Mouse (Mus musculus) cerebellum, adult 11 months (tissue): ENCODE results near the gene Slc27a1.

Source experiments
- DNase-seq: peaks from one replicate; pipeline ENCODE4 v3.0.0; 2022

The Slc27a1 gene

GRCm38 (mm10) chr8:71588762-71589161 lies 20.1 kb downstream of the Slc27a1 start:
- no peak for DNase-seq

GRCm38 (mm10) chr8:71591017-71591416 lies 22.3 kb downstream of the Slc27a1 start:
- DNase-seq, result no peak

GRCm38 (mm10) chr8:71591471-71592373 lies 23.0 kb downstream of the Slc27a1 start, which contains the start of gene Pgls:
Gene Pgls, plus strand, starts transcription at chr8:71592176.
- DNase-seq, result peak; percentile 96

GRCm38 (mm10) chr8:71592374-71593170 lies 23.9 kb downstream of the Slc27a1 start:
- peak; percentile 89 for DNase-seq

- DNase-seq, result no peak
These were observed 25.1 kb downstream of the Slc27a1 start for GRCm38 (mm10) chr8:71593556-71594323.

GRCm38 (mm10) chr8:71594324-71594722 lies 25.6 kb downstream of the Slc27a1 start:
- DNase-seq, result no peak

GRCm38 (mm10) chr8:71595862-71596261 lies 27.2 kb downstream of the Slc27a1 start:
- peak; percentile 91 for DNase-seq

GRCm38 (mm10) chr8:71596384-71596783 lies 27.7 kb downstream of the Slc27a1 start:
- no peak for DNase-seq

GRCm38 (mm10) chr8:71596798-71597197 lies 28.1 kb downstream of the Slc27a1 start:
- no peak for DNase-seq

- no peak for DNase-seq
These were observed 28.8 kb downstream of the Slc27a1 start, which contains the start of gene Fam129c for GRCm38 (mm10) chr8:71597451-71597850. Gene Fam129c, plus strand, starts transcription at chr8:71597648.

- DNase-seq, result no peak
These were observed 29.7 kb downstream of the Slc27a1 start for GRCm38 (mm10) chr8:71598375-71598774.

GRCm38 (mm10) chr8:71598841-71599240 lies 30.2 kb downstream of the Slc27a1 start:
- no peak for DNase-seq

- DNase-seq, result no peak
These were observed 33.4 kb downstream of the Slc27a1 start for GRCm38 (mm10) chr8:71601939-71602665.

GRCm38 (mm10) chr8:71602666-71603334 lies 34.1 kb downstream of the Slc27a1 start:
- DNase-seq, result no peak

GRCm38 (mm10) chr8:71604021-71604420 lies 35.3 kb downstream of the Slc27a1 start:
- no peak for DNase-seq

GRCm38 (mm10) chr8:71610822-71611651 lies 42.4 kb downstream of the Slc27a1 start, which contains the start of gene Colgalt1:
Gene Colgalt1, plus strand, starts transcription at chr8:71610998.
- DNase-seq, result peak; percentile 96

- no peak for DNase-seq
These were observed 43.5 kb downstream of the Slc27a1 start for GRCm38 (mm10) chr8:71612141-71612540.

- DNase-seq, result no peak
These were observed 44.7 kb downstream of the Slc27a1 start for GRCm38 (mm10) chr8:71613418-71613817.

GRCm38 (mm10) chr8:71619786-71620185 lies 51.1 kb downstream of the Slc27a1 start:
- DNase-seq, result no peak

- DNase-seq, result no peak
These were observed 56.4 kb downstream of the Slc27a1 start for GRCm38 (mm10) chr8:71625088-71625487.
